Mouse (Mus musculus): ENCODE results near the gene Ibtk. TPM values are rescaled to one million over a fixed set of nuclear protein-coding genes. Genes with fewer than 3 reads are reported as not detected.
"Not testable (repeated sequence)": the region's sequence is repeated elsewhere in the genome, so short reads cannot be mapped to it uniquely, and the experiment has no call there.

Ibtk gene
- polyA plus RNA-seq (2014; fragmentation: Nextera tagmentation; extraction: Ambion mirVana) = 45.2 and 47.4 TPM in 2 replicates

GRCm38 (mm10) chr9:85749142-85749921 lies at the start of gene Ibtk:
TSS of gene Ibtk (minus strand) at chr9:85749334.
- DNase-seq (ENCODE audit: low spot score) = peak; percentile 98
- ATAC-seq (ENCODE audit: low FRiP score) = peak; percentile 99
- under 1% methylated on average over 52 of the region's 52 CpGs for WGBS
- Histone ChIP-seq H3K9ac (ENCODE audit: low read depth, low read length) (peak within 1 kb of the TSS; percentile 94), H3K36me3 (ENCODE audit: control insufficient read depth, insufficient read depth, low read length) (no peaks in the 10 kb centered on the region), H3K27ac (ENCODE audit: low read depth, low read length) (peak within 1 kb of the TSS; percentile 94), H3K9me3 (ENCODE audit: control insufficient read depth, low read length) (no peaks in the 10 kb centered on the region), H3K4me2 (replicated peaks; ENCODE audit: low read depth, low read length) (peak within 1 kb of the TSS; percentile 62), H3K4me3 (ENCODE audit: low read depth, low read length) (peak within 1 kb of the TSS; percentile 71), H3K27me3 (ENCODE audit: control insufficient read depth, insufficient read depth, low read length) (no peaks in the 10 kb centered on the region), H3K4me1 (replicated peaks; ENCODE audit: control insufficient read depth, insufficient read depth, low read length) (no peaks in the 10 kb centered on the region; the same call in 1 of the 2 replicates)

DNA sequence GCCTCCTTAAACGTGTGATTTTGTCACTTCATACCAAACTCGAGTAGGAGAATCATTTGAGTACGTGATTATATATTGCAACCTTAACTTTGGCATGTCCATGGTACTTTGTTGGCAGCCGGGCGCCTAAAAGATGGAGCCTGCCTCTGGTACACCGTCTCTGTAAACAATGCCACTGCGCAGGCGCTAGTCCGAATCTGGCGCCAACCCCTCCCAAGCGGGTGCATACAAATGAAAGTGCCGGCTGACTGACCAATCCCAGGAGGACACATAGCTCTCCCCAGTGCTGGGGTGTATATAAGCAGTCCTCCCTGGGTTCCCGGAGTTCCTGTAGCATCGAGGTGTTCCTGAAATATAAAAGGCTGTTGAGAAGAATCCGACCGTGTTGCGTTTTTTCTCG lies 42.4 kb upstream of the Ibtk start:
- H3K36me3 ChIP-seq (ENCODE audit: control insufficient read depth, insufficient read depth, low read length); H3K27me3 ChIP-seq (ENCODE audit: control insufficient read depth, insufficient read depth, low read length); H3K4me3 ChIP-seq (ENCODE audit: low read depth, low read length); H3K4me2 ChIP-seq (replicated peaks; ENCODE audit: low read depth, low read length); H3K27ac ChIP-seq (ENCODE audit: low read depth, low read length); ATAC-seq (ENCODE audit: low FRiP score); H3K4me1 ChIP-seq (replicated peaks; ENCODE audit: control insufficient read depth, insufficient read depth, low read length); H3K9ac ChIP-seq (ENCODE audit: low read depth, low read length); DNase-seq (ENCODE audit: low spot score); H3K9me3 ChIP-seq (ENCODE audit: control insufficient read depth, low read length): not testable (repeated sequence)
- WGBS = 94% methylated on average over 18 of the region's 18 CpGs

- 89% methylated on average over 4 of the region's 4 CpGs for WGBS
- H3K27me3 ChIP-seq (ENCODE audit: control insufficient read depth, insufficient read depth, low read length) = no peaks in the 10 kb centered on the region
- no peak for DNase-seq (ENCODE audit: low spot score)
- no peak for ATAC-seq (ENCODE audit: low FRiP score)
- no peak overlapping the region for H3K4me3 ChIP-seq (ENCODE audit: low read depth, low read length)
- H3K36me3 ChIP-seq (ENCODE audit: control insufficient read depth, insufficient read depth, low read length) = no peaks in the 10 kb centered on the region
- no peaks in the 10 kb centered on the region for H3K9me3 ChIP-seq (ENCODE audit: control insufficient read depth, low read length)
- H3K4me2 ChIP-seq (replicated peaks; ENCODE audit: low read depth, low read length) = no peak overlapping the region
- H3K9ac ChIP-seq (ENCODE audit: low read depth, low read length) = no peak overlapping the region
- H3K4me1 ChIP-seq (replicated peaks; ENCODE audit: control insufficient read depth, insufficient read depth, low read length) = no peaks in the 10 kb centered on the region
- no peak overlapping the region for H3K27ac ChIP-seq (ENCODE audit: low read depth, low read length)
Measured at GRCm38 (mm10) chr9:85780249-85780648, 31.1 kb upstream of the Ibtk start.

- WGBS = 34% methylated on average over 4 of the region's 4 CpGs
- Histone ChIP-seq H3K36me3 (ENCODE audit: control insufficient read depth, insufficient read depth, low read length) (no peaks in the 10 kb centered on the region), H3K27me3 (ENCODE audit: control insufficient read depth, insufficient read depth, low read length) (no peaks in the 10 kb centered on the region), H3K4me2 (replicated peaks; ENCODE audit: low read depth, low read length) (no peak overlapping the region), H3K4me1 (replicated peaks; ENCODE audit: control insufficient read depth, insufficient read depth, low read length) (no peaks in the 10 kb centered on the region), H3K4me3 (ENCODE audit: low read depth, low read length) (no peak overlapping the region), H3K9me3 (ENCODE audit: control insufficient read depth, low read length) (no peaks in the 10 kb centered on the region), H3K27ac (ENCODE audit: low read depth, low read length) (no peak overlapping the region), H3K9ac (ENCODE audit: low read depth, low read length) (no peak overlapping the region)
- DNase-seq (ENCODE audit: low spot score) (peak; percentile 34), ATAC-seq (ENCODE audit: low FRiP score) (no peak)
Measured at GRCm38 (mm10) chr9:85779458-85779857, 30.3 kb upstream of the Ibtk start.

DNA sequence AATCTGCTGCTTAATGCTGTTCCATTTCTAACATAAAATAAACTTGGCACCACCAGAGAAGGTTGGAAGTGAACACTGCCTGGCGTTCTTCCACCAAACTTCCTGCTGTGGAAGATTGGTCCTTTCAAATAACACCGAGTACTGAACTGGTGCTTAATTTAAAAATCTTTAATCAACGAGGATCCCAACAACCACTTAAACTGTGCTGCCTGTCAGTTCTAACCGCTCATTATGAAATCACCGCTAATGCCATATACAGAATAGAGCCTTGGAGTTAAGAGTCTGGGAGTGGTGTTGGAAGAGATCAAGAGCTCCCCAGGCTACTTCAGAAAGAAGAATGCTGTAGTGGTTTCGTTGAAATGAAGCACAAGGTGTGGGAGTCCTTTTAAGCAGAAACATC lies 28.4 kb upstream of the Ibtk start:
- DNase-seq (ENCODE audit: low spot score) (no peak), ATAC-seq (ENCODE audit: low FRiP score) (no peak)
- H3K4me3 ChIP-seq (ENCODE audit: low read depth, low read length) = no peak overlapping the region
- H3K4me1 ChIP-seq (replicated peaks; ENCODE audit: control insufficient read depth, insufficient read depth, low read length) = no peaks in the 10 kb centered on the region
- no peak overlapping the region for H3K4me2 ChIP-seq (replicated peaks; ENCODE audit: low read depth, low read length)
- H3K27ac ChIP-seq (ENCODE audit: low read depth, low read length) = no peak overlapping the region
- no peaks in the 10 kb centered on the region for H3K9me3 ChIP-seq (ENCODE audit: control insufficient read depth, low read length)
- no peaks in the 10 kb centered on the region for H3K36me3 ChIP-seq (ENCODE audit: control insufficient read depth, insufficient read depth, low read length)
- no peak overlapping the region for H3K9ac ChIP-seq (ENCODE audit: low read depth, low read length)
- no peaks in the 10 kb centered on the region for H3K27me3 ChIP-seq (ENCODE audit: control insufficient read depth, insufficient read depth, low read length)
- WGBS = 78% methylated on average over 6 of the region's 6 CpGs

DNA sequence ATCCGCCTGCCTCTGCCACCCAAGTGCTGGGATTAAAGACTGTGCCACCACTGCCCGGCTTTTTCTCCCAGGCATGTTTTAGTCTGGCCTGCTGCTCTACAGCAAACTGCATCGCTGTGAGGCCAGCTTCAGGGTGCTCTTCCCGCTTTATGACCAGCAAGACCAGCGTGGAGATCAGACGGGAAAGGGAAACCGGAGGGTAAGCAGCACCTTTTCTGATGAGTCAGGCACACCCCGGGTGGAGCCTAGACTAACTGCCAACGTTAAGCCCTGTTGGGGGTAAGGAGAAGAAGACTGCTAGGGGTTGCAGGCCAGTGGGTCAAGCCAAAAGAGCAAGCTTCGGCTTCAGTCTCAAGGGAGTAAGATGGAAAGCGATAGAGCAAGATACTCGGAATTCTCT lies 23.1 kb upstream of the Ibtk start:
- no peak overlapping the region for H3K9ac ChIP-seq (ENCODE audit: low read depth, low read length)
- H3K27me3 ChIP-seq (ENCODE audit: control insufficient read depth, insufficient read depth, low read length) = no peaks in the 10 kb centered on the region
- ATAC-seq (ENCODE audit: low FRiP score) (no peak), DNase-seq (ENCODE audit: low spot score) (no peak)
- no peaks in the 10 kb centered on the region for H3K9me3 ChIP-seq (ENCODE audit: control insufficient read depth, low read length)
- no peak overlapping the region for H3K4me2 ChIP-seq (replicated peaks; ENCODE audit: low read depth, low read length)
- no peak overlapping the region for H3K27ac ChIP-seq (ENCODE audit: low read depth, low read length)
- 82% methylated on average over 12 of the region's 12 CpGs for WGBS
- H3K4me1 ChIP-seq (replicated peaks; ENCODE audit: control insufficient read depth, insufficient read depth, low read length) = no peaks in the 10 kb centered on the region
- H3K36me3 ChIP-seq (ENCODE audit: control insufficient read depth, insufficient read depth, low read length) = no peaks in the 10 kb centered on the region
- H3K4me3 ChIP-seq (ENCODE audit: low read depth, low read length) = no peak overlapping the region

DNA sequence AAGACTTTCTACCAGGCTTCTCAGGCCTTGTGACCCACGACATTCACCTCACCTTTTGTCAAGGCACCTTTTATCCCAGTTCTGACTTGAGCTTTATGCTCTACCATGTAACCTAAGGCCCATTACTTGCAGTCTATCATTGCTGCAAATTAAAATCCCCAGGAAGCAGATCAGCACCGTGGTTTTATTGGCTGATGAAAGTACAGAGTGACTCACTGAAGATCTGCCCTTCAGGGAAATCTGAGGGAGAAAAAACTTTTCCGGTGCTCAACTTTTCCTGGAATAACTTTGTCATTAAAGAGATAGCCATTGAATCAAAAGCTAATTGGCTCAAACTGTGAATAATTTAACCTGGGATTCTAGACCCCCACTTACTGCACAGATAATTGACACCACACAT lies 22.3 kb upstream of the Ibtk start:
- H3K27me3 ChIP-seq (ENCODE audit: control insufficient read depth, insufficient read depth, low read length) = no peaks in the 10 kb centered on the region
- WGBS = 80% methylated on average over 3 of the region's 3 CpGs

DNA sequence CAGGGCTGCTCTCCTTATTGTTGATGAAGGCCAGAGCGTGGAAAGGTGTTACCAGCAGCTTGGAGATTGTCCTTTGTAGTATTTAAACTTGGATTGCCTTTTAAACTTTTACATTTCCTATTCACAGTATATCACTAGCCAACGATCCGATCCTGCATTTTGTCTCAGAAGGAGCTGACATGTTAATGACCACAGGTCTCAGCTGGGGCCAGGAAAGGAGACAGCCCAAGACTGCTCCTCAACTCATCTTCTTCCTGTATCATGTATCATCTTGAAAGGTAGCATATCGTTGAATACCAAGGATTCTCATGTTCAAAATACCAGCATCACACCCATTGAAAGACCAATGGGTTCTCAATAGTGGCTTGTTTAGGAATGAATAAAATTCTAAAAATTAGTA lies 21.2 kb upstream of the Ibtk start:
- ATAC-seq (ENCODE audit: low FRiP score) (no peak), DNase-seq (ENCODE audit: low spot score) (no peak)
- Histone ChIP-seq H3K4me3 (ENCODE audit: low read depth, low read length) (no peak overlapping the region), H3K9ac (ENCODE audit: low read depth, low read length) (no peak overlapping the region), H3K9me3 (ENCODE audit: control insufficient read depth, low read length) (no peaks in the 10 kb centered on the region), H3K27ac (ENCODE audit: low read depth, low read length) (no peak overlapping the region), H3K4me2 (replicated peaks; ENCODE audit: low read depth, low read length) (no peak overlapping the region), H3K4me1 (replicated peaks; ENCODE audit: control insufficient read depth, insufficient read depth, low read length) (no peaks in the 10 kb centered on the region), H3K36me3 (ENCODE audit: control insufficient read depth, insufficient read depth, low read length) (no peaks in the 10 kb centered on the region), H3K27me3 (ENCODE audit: control insufficient read depth, insufficient read depth, low read length) (no peaks in the 10 kb centered on the region)
- 93% methylated on average over 4 of the region's 4 CpGs for WGBS

More for the DNA sequence above, 22.3 kb upstream of the Ibtk start:
- Histone ChIP-seq H3K9me3 (ENCODE audit: control insufficient read depth, low read length) (no peaks in the 10 kb centered on the region), H3K27ac (ENCODE audit: low read depth, low read length) (no peak overlapping the region), H3K4me3 (ENCODE audit: low read depth, low read length) (no peak overlapping the region), H3K4me1 (replicated peaks; ENCODE audit: control insufficient read depth, insufficient read depth, low read length) (no peaks in the 10 kb centered on the region), H3K36me3 (ENCODE audit: control insufficient read depth, insufficient read depth, low read length) (no peaks in the 10 kb centered on the region), H3K9ac (ENCODE audit: low read depth, low read length) (no peak overlapping the region), H3K4me2 (replicated peaks; ENCODE audit: low read depth, low read length) (no peak overlapping the region)
- ATAC-seq (ENCODE audit: low FRiP score) = no peak
- no peak for DNase-seq (ENCODE audit: low spot score)

DNA sequence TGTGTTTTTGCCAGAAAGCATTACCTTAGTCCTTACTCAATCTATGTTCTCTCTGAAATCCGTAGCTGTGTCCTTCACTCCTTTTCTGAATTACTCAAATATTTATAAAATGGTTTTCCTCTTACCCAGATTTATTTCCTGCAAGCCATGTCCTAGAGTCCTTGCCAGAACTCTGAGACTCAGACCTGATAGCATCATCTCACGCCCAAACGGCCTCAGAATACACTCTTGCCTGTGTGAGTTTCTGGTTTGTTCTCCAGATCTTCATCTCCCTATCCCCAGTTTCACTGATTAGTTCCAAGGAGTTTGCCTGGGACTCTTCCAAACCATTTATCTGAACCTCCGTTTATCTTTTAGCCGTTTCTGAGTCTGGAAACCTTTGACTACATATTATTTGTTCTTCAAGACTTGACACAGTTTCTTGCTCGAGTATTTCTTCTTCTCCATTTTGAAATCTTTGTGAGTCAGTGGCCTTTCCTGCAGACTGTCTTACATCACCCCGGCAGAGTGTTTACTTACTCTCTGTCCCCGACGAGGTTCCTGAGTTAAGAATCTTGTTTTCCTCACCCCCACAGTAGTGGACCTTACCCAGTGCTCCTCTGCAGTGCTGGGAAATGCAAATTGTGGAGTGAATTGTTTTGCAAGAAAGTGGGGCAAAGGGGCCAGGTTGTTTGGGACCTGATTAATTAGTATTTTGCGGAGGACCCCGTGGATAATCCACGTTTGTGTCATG lies 20.1 kb upstream of the Ibtk start:
- Histone ChIP-seq H3K9me3 (ENCODE audit: control insufficient read depth, low read length) (no peaks in the 10 kb centered on the region), H3K36me3 (ENCODE audit: control insufficient read depth, insufficient read depth, low read length) (no peaks in the 10 kb centered on the region), H3K4me3 (ENCODE audit: low read depth, low read length) (no peak overlapping the region), H3K4me2 (replicated peaks; ENCODE audit: low read depth, low read length) (no peak overlapping the region), H3K27me3 (ENCODE audit: control insufficient read depth, insufficient read depth, low read length) (no peaks in the 10 kb centered on the region), H3K27ac (ENCODE audit: low read depth, low read length) (no peak overlapping the region), H3K4me1 (replicated peaks; ENCODE audit: control insufficient read depth, insufficient read depth, low read length) (no peaks in the 10 kb centered on the region), H3K9ac (ENCODE audit: low read depth, low read length) (no peak overlapping the region)
- no peak for ATAC-seq (ENCODE audit: low FRiP score)
- DNase-seq (ENCODE audit: low spot score) = no peak
- 80% methylated on average over 12 of the region's 12 CpGs for WGBS

All from hindbrain, embryonic 11.5 days (tissue).